Mouse (Mus musculus) T-cell, adult 2 months (primary cell): ENCODE data around the gene Wfdc8.

Source experiments
- DNase-seq: peaks from one replicate; pipeline ENCODE4 v3.0.0; 2022; ENCODE audit warnings: low spot score

Wfdc8 gene

GRCm38 (mm10) chr2:164562391-164563188 lies 50.8 kb downstream of the Wfdc8 start, which contains the start of gene Wfdc2:
Gene Wfdc2, plus strand, starts transcription at chr2:164562413.
- DNase-seq = no peak

GRCm38 (mm10) chr2:164560106-164560505 lies 53.3 kb downstream of the Wfdc8 start:
- no peak for DNase-seq

GRCm38 (mm10) chr2:164558991-164559645 lies 54.3 kb downstream of the Wfdc8 start:
- no peak for DNase-seq

- DNase-seq = no peak
Observed at GRCm38 (mm10) chr2:164558426-164558825, 55.0 kb downstream of the Wfdc8 start.

- DNase-seq = no peak
Observed at GRCm38 (mm10) chr2:164551502-164551901, 61.9 kb downstream of the Wfdc8 start.

GRCm38 (mm10) chr2:164550895-164551269 lies 62.5 kb downstream of the Wfdc8 start:
- peak; percentile 20 for DNase-seq

GRCm38 (mm10) chr2:164549963-164550894 lies 63.2 kb downstream of the Wfdc8 start:
- no peak for DNase-seq

- DNase-seq = no peak
Observed at GRCm38 (mm10) chr2:164549338-164549737, 64.1 kb downstream of the Wfdc8 start.
